Mouse (Mus musculus) embryonic facial prominence, embryonic 12.5 days (tissue): ENCODE measurements at regions not wholly inside any gene's neighbourhood (a gene's known extent, or its start where the extent isn't known, plus 50 kb on each side); places are given as distances from the start of the nearest gene placed in this dataset.
"Not testable (repeated sequence)": the region's sequence is repeated elsewhere in the genome, so short reads cannot be mapped to it uniquely, and the experiment has no call there.

Experiments
- ATAC-seq: fragments of 200-750 bp; cut with Nextera tagmentation; 2 replicates; pipeline ENCODE4 v1.8.0; 2017; ENCODE audit not compliant: insufficient number of reproducible peaks, insufficient read depth, low FRiP score, low TSS enrichment
- H3K27ac ChIP-seq: fragments of 300-500 bp; sonication (generic); 2 replicates; pipeline ENCODE4 v1.5.1; 2016; ENCODE audit warnings: mild to moderate bottlenecking
- H3K27me3 ChIP-seq: fragments of 300-500 bp; sonication (generic); 2 replicates; pipeline ENCODE4 v1.6.1; 2016; ENCODE audit warnings: mild to moderate bottlenecking, moderate library complexity
- H3K36me3 ChIP-seq: fragments of 300-500 bp; sonication (generic); 2 replicates; pipeline ENCODE4 v1.6.1; 2016; ENCODE audit warnings: mild to moderate bottlenecking
- H3K4me1 ChIP-seq: fragments of 300-500 bp; sonication (generic); 2 replicates; pipeline ENCODE4 v1.6.1; 2016
- H3K4me2 ChIP-seq: fragments of 300-500 bp; sonication (generic); replicated peaks from 2 replicates; pipeline ENCODE4 v1.6.1; 2016; ENCODE audit warnings: mild to moderate bottlenecking, moderate library complexity
- H3K4me3 ChIP-seq: fragments of 300-500 bp; sonication (generic); 2 replicates; pipeline ENCODE4 v1.5.1; 2016; ENCODE audit warnings: mild to moderate bottlenecking
- H3K9ac ChIP-seq: fragments of 300-500 bp; sonication (generic); 2 replicates; pipeline ENCODE4 v1.6.1; 2016; ENCODE audit warnings: mild to moderate bottlenecking, moderate library complexity
- H3K9me3 ChIP-seq: fragments of 300-500 bp; sonication (generic); 2 replicates; pipeline ENCODE4 v1.6.1; 2016; ENCODE audit warnings: mild to moderate bottlenecking, moderate library complexity
- WGBS: fragments of 180-500 bp; shearing (Covaris S2); methylation state at CpG from one replicate; pipeline ENCODE4 v1.1.7; 2016; 5-methylcytosine and 5-hydroxymethylcytosine counted together

DNA sequence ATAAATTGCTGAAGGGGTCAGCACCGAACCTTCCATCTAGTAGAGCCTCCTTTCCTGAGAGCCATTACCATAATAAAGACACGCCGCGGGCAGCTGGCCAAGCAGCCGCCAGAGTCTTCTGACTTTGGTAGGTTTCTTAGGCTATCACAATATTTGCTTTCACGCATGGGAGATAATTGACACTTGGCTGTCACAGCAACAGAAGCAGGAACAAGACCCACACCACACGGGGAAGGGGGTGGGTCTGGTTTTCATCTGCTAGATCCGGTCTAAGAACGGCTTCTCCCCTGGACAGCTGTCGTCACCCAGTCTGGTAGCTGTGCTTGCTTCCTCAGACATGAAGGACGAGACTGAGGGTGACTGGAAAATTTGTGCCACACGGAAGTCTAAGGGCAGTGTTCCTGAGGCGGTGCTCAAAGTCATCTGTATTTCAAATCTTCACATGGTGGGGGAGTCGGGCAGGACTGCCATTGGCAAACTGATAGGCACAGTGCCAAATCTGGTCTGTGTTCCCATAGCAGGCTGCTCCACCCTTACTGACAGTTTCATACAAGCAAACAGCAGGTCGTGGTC, 188.9 kb upstream of the Gm10131 start:
- no peaks in the 10 kb centered on the region for H3K9me3 ChIP-seq
- no peak overlapping the region for H3K4me3 ChIP-seq
- no peak for ATAC-seq
- no peak overlapping the region for H3K4me2 ChIP-seq
- H3K9ac ChIP-seq: no peak overlapping the region
- H3K27ac ChIP-seq: no peak overlapping the region
- no peaks in the 10 kb centered on the region for H3K36me3 ChIP-seq
- no peaks in the 10 kb centered on the region for H3K4me1 ChIP-seq
- WGBS: 54% methylated on average over 15 of the region's 15 CpGs
- no peaks in the 10 kb centered on the region for H3K27me3 ChIP-seq

DNA sequence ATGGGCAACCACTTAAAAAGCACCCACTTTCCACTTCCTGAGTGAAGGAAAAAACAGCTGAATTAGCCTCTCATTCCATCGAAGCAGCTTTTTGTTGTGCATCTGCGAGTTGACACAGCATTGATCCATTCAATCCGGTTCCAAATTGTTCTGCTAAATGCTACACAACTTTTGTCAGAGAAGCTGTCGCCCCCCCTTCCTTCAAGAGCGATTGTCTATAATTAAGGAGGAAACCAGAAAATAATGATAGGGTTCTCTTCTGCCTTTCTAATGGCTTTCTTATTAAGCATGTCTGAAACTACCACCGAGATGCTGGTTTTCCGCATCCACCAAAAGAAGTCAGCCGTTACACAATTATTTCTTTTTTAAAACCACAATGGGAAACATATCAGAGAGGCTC, 183.2 kb upstream of the Gm10131 start:
- H3K4me2 ChIP-seq: no peak overlapping the region
- H3K9me3 ChIP-seq: peaks cover 4% of the 10 kb centered on the region; the same call in 1 of the 2 replicates
- no peaks in the 10 kb centered on the region for H3K36me3 ChIP-seq
- no peak overlapping the region for H3K4me3 ChIP-seq
- 83% methylated on average over 8 of the region's 8 CpGs for WGBS
- ATAC-seq: no peak
- no peak overlapping the region for H3K9ac ChIP-seq
- H3K27me3 ChIP-seq: no peaks in the 10 kb centered on the region
- H3K4me1 ChIP-seq: no peaks in the 10 kb centered on the region
- no peak overlapping the region for H3K27ac ChIP-seq

DNA sequence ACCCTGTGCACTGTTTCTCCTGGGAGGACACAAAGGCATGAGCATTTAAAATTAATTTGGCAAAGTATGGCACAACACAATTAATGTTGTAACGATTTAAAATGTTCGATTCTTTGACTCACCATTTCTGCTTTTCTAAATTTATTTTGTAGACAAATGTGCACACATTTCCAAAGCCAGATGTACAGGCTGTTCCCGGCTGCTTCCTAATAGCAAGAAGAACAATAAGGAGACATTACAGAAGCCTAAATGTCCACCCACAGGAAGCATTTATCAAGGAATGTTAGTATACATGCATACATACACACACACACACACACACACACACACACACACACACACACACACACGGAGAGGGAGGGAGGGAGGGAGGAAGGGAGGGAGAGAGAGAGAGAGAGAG, 179.1 kb upstream of the Gm10131 start:
- H3K9me3 ChIP-seq: peaks cover 4% of the 10 kb centered on the region; the same call in 1 of the 2 replicates
- no peak for ATAC-seq
- WGBS: 74% methylated on average over 3 of the region's 4 CpGs
- no peaks in the 10 kb centered on the region for H3K27me3 ChIP-seq
- no peak overlapping the region for H3K4me3 ChIP-seq
- no peak overlapping the region for H3K4me2 ChIP-seq
- H3K36me3 ChIP-seq: no peaks in the 10 kb centered on the region
- H3K4me1 ChIP-seq: no peaks in the 10 kb centered on the region
- H3K9ac ChIP-seq: no peak overlapping the region
- H3K27ac ChIP-seq: no peak overlapping the region

DNA sequence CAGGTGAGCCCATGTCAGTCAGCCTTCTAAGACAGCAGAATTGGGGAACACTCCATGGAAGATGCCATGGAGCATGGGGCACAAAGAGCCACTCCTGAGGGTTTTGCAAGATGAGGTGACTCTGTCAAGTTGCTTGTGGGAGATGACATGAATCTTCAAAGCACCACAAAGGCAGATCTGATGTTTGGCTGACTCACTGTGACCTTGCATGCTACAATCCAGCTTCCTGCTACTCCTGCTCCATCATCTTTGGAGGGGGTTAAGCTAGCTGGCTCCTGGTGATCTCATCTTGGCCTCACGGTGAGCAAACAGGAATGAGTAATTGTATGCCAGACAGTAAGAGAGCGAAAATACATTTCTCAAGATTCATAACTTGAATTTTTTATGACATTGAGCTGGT, 176.3 kb upstream of the Gm10131 start:
- Histone ChIP-seq H3K9me3 (no peaks in the 10 kb centered on the region), H3K27me3 (no peaks in the 10 kb centered on the region)

DNA sequence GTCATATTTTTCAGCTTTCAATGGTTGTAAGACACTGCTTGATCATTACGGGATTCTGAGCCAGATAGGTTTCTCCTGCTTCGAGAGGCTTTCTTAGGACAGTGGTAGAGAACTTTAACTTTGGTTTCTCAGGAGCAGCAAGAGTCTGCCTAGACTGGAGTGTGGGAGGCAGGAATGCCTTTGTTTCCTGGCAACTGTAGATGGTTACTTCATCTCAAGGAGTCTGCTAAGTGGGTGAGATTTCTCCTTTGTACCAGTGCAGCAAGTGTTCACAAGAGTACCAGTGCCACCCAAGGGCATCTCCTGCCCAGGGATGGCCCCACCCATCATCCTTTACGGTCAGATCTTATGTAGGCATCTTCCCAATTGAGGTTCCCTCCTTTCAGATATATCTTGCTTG, 173.0 kb upstream of the Gm10131 start:
- H3K4me3 ChIP-seq: no peak overlapping the region
- H3K4me2 ChIP-seq: no peak overlapping the region
- no peaks in the 10 kb centered on the region for H3K36me3 ChIP-seq
- no peaks in the 10 kb centered on the region for H3K27me3 ChIP-seq
- H3K9ac ChIP-seq: no peak overlapping the region
- WGBS: 91% methylated on average over 3 of the region's 3 CpGs
- no peaks in the 10 kb centered on the region for H3K4me1 ChIP-seq
- no peak overlapping the region for H3K27ac ChIP-seq
- ATAC-seq: no peak
- H3K9me3 ChIP-seq: no peaks in the 10 kb centered on the region

More for the DNA sequence above, 176.3 kb upstream of the Gm10131 start:
- no peak for ATAC-seq
- WGBS: 79% methylated on average over 2 of the region's 2 CpGs
- H3K36me3 ChIP-seq: no peaks in the 10 kb centered on the region
- no peak overlapping the region for H3K27ac ChIP-seq
- no peaks in the 10 kb centered on the region for H3K4me1 ChIP-seq
- no peak overlapping the region for H3K9ac ChIP-seq
- H3K4me3 ChIP-seq: no peak overlapping the region
- no peak overlapping the region for H3K4me2 ChIP-seq

DNA sequence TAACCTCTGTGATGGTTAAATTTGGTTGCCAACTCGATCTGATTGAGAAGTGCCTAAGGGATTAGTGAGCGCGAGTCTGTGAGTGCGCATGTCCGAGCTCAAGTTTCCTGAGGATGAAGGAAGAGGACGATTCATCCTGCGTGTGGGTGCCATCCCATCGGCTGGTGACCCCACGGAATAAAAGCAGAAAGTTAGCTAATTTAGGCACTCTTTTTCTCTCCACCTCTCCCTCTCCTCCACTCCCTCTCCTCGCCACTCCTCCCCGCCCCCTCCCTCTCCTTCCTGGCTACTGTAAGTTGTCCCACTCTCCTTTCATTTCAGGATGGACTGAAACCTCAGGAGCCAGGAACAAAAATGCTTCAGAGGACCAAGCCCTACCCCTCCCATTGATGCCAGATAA, 168.9 kb upstream of the Gm10131 start:
- Histone ChIP-seq H3K9ac (no peak overlapping the region), H3K27ac (no peak overlapping the region), H3K4me3 (no peak overlapping the region), H3K27me3 (no peaks in the 10 kb centered on the region), H3K4me1 (no peaks in the 10 kb centered on the region), H3K9me3 (no peaks in the 10 kb centered on the region), H3K36me3 (no peaks in the 10 kb centered on the region), H3K4me2 (no peak overlapping the region)
- WGBS: no CpG with 5 or more reads among the region's 11 CpGs
- ATAC-seq: no peak

DNA sequence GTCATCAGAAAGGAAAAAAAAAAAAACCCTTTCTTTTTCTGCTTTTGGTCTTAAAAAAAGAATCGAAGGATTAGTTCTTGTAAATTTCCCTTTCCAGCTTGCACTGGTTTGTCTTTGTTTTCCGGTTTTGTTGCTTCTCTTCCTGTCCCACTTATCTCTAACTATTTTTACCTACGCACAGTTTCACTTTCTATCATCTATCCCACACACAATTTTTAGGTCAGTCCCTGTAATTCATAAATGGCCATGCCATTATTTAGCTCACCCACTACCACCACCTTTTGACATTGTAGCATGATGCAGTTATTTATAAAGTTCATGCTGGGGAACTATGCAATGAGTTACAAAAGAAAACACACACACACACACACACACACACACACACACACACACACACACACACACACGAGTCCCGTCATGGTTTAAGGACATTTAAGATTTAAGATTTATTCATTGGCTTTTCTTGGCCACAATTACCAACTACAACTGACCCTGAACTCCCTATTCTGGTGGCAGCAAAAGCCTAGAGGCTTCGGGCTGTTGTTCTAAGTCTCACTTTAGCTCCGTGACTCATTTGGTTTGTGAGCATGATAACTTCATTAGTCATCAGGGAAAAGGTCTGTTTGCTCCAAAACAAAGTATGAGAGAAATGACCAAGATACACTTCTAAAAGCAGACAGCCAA, 164.6 kb upstream of the Gm10131 start:
- no peaks in the 10 kb centered on the region for H3K36me3 ChIP-seq
- H3K9ac ChIP-seq: no peak overlapping the region
- no peak overlapping the region for H3K4me2 ChIP-seq
- no peak overlapping the region for H3K4me3 ChIP-seq
- H3K27ac ChIP-seq: no peak overlapping the region
- 74% methylated on average over 7 of the region's 7 CpGs for WGBS
- H3K9me3 ChIP-seq: no peaks in the 10 kb centered on the region
- H3K27me3 ChIP-seq: no peaks in the 10 kb centered on the region
- no peaks in the 10 kb centered on the region for H3K4me1 ChIP-seq
- no peak for ATAC-seq

DNA sequence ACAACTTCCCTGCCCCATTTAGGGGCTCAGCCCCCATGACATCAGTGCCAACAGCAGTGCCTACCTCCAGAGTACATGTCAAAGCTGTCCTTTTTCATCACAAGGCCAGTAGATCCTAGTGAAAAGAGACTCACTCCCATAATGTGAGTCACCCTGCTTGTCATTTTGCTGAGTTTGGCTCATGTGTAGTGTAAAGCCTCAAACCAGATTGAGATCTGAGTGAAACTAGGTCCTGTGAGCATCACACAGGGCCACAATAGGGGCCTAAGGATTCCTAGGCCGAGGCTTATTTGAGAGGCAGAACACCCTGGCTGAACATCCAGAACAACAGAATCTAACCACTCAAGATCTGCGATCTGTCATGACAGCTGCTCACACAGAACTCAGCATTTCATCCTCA, 163.3 kb upstream of the Gm10131 start:
- H3K36me3 ChIP-seq, H3K4me2 ChIP-seq, H3K27me3 ChIP-seq, H3K9ac ChIP-seq, H3K9me3 ChIP-seq, H3K27ac ChIP-seq, H3K4me3 ChIP-seq, H3K4me1 ChIP-seq, ATAC-seq: not testable (repeated sequence)
- WGBS: 96% methylated on average over 2 of the region's 2 CpGs

DNA sequence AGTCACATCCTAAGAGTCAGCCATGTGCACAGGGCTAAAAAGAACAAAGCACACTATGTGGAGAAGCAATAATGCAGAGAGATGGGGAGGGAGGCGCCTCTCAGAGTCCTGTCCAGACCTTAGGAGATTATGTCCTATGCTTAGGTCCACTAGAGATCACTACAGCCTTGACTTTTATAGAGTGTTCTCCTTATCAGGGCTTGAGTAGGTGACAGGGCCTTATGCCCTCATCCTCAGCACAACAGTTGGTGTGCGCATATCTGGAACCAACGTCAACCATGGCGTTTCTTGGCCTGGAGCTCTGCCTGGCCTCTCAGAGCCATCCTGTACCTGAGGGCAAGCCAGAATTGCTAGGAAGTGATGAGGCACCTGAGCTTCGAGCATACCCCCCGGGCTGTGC, 162.6 kb upstream of the Gm10131 start:
- Histone ChIP-seq H3K4me2 (no peak overlapping the region), H3K27ac (no peak overlapping the region), H3K9me3 (no peaks in the 10 kb centered on the region), H3K4me1 (no peaks in the 10 kb centered on the region), H3K9ac (no peak overlapping the region), H3K36me3 (no peaks in the 10 kb centered on the region), H3K4me3 (no peak overlapping the region), H3K27me3 (no peaks in the 10 kb centered on the region)
- ATAC-seq: no peak
- WGBS: 92% methylated on average over 6 of the region's 6 CpGs

DNA sequence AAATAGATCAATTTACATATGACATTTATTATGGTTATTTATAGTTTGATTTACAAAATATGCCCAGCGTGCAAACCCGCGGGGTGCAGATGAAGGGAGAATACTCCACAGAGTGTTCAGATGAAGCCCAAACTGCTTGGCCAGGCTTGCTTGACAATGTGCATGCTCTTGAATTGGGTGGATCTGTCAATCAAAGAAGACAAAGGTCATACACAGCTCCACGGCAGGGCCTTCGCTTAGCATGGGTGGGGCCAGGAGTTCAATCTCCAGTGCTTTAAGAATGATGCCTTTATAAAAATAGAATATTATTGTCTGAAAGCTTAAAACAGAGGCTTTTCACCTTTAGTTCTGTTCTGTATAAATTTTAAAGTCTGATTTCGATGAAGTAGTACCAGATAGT, 158.3 kb upstream of the Gm10131 start:
- H3K4me3 ChIP-seq: no peak overlapping the region
- 78% methylated on average over 6 of the region's 6 CpGs for WGBS
- H3K9ac ChIP-seq: no peak overlapping the region
- no peaks in the 10 kb centered on the region for H3K27me3 ChIP-seq
- no peak overlapping the region for H3K27ac ChIP-seq
- no peaks in the 10 kb centered on the region for H3K36me3 ChIP-seq
- no peak for ATAC-seq
- H3K4me1 ChIP-seq: no peaks in the 10 kb centered on the region
- no peaks in the 10 kb centered on the region for H3K9me3 ChIP-seq
- no peak overlapping the region for H3K4me2 ChIP-seq

DNA sequence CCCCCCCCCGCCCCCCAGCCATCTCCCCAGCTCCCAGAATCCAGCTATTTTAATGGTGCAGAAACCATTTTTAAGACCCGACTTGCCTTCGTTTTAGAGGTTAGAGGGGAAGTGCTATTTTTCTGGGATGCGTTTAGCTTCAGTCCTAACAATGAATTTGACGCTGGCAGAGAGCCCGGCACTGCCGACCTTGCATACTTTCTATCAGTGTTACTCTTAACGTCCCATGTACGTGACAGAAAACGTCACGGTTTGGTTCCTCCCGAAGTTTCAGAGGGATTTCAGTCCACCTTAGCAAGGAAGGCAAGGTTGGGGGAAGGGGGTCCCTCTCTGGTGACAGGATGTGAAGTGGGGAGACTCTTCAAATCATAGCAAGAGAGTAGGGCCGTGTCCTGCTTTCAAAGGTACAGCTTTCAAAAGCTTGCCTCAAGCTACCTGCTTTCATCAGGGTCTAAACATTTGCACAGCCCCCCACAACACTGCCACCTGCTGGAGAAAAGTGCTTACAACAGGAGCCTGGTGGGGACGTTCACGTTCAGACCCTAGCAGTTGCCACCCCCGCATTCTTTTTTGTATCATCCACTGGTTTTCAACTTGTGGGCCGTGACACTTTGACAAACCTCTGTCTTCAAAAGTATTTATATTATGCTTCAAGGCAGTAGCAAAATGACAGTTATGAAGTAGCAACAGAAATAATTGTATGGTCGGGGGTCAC, 157.4 kb upstream of the Gm10131 start:
- H3K4me3 ChIP-seq: no peak overlapping the region
- H3K4me2 ChIP-seq: no peak overlapping the region
- ATAC-seq: no peak
- WGBS: 90% methylated on average over 18 of the region's 18 CpGs
- H3K27ac ChIP-seq: no peak overlapping the region
- no peaks in the 10 kb centered on the region for H3K9me3 ChIP-seq
- no peaks in the 10 kb centered on the region for H3K36me3 ChIP-seq
- no peaks in the 10 kb centered on the region for H3K27me3 ChIP-seq
- H3K9ac ChIP-seq: no peak overlapping the region
- H3K4me1 ChIP-seq: no peaks in the 10 kb centered on the region

DNA sequence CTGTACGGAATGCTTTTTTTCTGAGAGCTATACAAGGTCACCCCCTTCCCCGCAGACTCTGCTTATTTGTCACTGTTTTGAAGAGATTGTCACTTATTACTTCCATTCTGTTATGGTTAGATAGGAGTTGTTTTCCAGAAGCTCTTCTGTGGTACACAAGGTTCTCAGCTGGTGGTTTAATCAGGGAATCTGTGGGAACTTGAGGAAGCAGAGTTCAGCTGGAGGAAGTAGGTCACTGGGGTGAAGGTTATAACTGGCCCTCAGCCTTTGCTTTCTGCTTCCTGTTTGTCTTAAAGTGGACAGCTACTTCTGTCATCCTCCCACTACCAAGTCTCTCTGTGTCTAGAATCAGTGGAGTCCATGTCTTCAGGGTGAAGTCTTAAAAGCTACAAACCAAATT, 143.4 kb upstream of the Gm10131 start:
- Histone ChIP-seq H3K4me1 (no peaks in the 10 kb centered on the region), H3K36me3 (no peaks in the 10 kb centered on the region), H3K27ac (no peak overlapping the region), H3K4me3 (no peak overlapping the region), H3K9me3 (no peaks in the 10 kb centered on the region), H3K27me3 (no peaks in the 10 kb centered on the region), H3K9ac (no peak overlapping the region), H3K4me2 (no peak overlapping the region)
- ATAC-seq: no peak
- 92% methylated on average over 2 of the region's 2 CpGs for WGBS
